Mouse (Mus musculus) E14TG2a.4 (cell line): ENCODE results near the gene Kif17.

Experiments used
- CTCF ChIP-seq: conservative IDR thresholded peaks from 2 replicates; pipeline ENCODE4 v1.5.1; 2014; ENCODE audit warnings: low read length
- NANOG ChIP-seq: IDR thresholded peaks from 2 replicates; pipeline ENCODE4 v1.6.1; 2014; ENCODE audit warnings: borderline replicate concordance, low read length, mixed read lengths

DNA sequence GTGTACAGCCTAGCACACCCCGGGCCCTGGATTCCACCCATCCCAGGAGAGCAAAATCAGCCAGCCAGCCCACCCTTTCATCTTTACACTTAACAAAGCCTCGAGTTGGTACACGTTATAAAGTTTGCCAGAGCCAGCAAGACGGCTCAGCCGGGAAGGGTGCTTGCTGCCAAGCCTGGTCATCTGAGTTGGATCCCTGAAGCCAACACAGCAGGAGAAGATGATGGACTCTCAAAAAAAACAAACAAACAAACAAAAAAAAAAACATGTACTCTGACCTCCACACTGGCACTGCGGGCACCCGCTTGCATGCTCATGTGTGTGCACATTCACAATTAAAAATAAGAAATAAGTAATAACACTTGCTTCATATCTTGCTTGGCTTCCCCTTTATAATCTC is 91.8 kb downstream of the Kif17 start:
- TF ChIP-seq CTCF (no peak), NANOG (no peak)
